Mouse (Mus musculus): Measurements from ENCODE around the gene Alg14.

Alg14 gene

DNA sequence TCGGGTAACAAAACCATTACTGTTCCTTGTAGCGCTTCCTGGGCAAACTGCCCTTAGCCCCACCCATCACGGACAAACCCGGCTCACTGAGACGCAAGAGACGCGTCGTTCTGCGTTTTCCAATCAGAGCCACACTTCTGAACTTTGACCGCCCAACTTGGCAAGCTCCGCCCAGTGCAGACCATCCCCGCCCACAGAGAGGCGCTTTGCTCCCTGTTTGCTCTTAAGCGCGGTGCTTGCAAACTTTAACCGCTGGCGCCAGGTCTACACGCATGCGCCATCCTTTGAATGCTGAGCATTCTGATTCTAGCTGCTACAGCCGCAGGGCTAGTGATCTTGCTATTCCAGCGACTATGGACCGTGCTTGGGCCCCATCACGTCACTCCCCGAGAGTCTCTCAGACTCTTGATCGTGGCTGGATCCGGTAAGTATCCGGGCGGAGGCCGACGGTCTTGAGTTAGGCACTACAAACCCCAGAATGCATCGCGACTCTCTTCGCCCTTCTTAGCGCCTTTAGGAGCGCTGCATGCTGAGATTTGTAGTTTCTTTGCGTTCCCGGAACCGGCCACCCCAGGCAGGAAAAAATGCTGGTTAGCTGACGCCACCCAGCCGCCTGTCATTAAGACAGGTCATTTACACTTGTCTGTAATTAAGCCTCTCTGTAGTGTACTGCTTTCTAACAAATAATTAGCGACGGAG is at the start of gene Alg14:
TSS of gene Alg14 (plus strand) at position 214 of the 699 bp plus-strand sequence.
- peak; percentile 95 for DNase-seq (ENCODE audit: low spot score)

DNA sequence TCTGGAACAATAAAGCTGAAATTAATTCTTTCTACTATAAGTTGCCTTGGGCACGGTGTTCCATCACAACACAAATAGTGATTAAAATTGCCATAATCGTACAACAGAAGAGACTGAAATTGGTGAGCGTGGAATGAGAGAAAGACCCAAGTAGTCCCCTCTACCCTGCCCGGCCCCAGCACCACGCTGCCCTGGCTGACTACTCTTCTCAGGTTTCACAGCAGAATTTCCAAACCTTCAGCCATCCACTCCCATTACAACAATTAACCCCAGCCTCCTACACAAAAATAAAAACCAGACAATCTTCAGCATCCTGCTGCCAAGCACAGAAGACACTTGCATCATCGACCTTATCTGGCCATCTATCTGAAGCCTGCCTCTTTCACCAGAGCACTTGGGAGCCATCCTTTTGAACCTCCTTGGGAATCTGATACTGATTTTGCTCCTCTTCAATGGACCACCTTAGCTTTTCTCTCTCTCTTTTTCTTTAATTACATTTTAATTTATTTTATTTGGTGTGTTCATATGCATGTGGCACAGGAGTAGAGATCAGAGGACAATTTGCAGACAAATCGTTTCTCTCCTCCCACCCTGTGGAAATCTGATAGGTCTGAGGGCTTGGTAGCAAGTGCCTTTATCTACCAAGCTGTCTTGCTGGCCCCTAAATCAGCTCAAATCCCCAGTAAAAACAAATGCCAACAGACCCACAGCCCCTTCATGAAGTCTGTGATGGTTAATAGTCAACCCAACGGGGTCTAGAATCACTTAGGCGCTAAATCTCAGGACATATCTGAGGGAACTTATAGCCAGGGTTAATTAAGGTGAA is 49.2 kb upstream of the Alg14 start:
- no peak for DNase-seq (ENCODE audit: low spot score)

DNA sequence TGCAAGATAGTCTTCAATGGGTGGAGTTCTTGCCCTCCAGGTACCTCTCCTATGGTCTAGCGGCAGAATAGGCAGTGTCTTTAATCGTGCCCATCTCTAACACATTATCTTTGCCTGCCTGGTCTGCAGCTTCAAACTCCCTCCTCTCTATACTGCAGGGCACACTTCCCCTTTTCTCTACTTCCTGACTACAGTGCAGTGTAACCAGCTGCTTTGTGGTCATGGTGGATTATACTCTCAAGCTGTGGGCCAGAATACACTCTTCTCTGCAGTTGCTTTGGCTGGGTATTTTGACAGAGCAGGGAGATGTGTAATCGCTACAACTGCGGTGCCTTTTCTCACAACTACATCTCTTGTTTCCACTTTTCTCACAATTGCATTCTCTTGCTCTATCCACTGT is 48.6 kb upstream of the Alg14 start:
- DNase-seq (ENCODE audit: low spot score) = no peak

DNA sequence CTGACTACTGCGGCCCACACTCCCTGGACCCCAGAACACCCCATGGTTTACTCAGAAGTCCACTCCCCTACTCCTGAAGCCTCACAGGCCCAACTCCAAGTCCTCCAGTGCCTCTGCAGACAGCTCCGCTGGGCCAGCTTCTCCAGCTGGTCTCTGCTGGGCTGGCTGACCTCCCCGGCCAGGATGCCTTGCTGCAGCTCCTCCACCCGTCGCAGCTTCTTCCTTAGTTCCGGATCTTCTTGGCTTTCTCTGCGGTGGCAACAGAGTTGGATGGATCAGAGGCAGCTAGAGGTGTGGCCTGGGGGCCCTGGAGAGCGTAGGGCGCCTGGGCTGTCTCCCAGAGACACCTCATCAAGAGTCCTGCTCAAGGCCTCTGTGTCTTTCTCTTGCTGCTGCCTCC is 41.5 kb upstream of the Alg14 start:
- no peak for DNase-seq (ENCODE audit: low spot score)

DNA sequence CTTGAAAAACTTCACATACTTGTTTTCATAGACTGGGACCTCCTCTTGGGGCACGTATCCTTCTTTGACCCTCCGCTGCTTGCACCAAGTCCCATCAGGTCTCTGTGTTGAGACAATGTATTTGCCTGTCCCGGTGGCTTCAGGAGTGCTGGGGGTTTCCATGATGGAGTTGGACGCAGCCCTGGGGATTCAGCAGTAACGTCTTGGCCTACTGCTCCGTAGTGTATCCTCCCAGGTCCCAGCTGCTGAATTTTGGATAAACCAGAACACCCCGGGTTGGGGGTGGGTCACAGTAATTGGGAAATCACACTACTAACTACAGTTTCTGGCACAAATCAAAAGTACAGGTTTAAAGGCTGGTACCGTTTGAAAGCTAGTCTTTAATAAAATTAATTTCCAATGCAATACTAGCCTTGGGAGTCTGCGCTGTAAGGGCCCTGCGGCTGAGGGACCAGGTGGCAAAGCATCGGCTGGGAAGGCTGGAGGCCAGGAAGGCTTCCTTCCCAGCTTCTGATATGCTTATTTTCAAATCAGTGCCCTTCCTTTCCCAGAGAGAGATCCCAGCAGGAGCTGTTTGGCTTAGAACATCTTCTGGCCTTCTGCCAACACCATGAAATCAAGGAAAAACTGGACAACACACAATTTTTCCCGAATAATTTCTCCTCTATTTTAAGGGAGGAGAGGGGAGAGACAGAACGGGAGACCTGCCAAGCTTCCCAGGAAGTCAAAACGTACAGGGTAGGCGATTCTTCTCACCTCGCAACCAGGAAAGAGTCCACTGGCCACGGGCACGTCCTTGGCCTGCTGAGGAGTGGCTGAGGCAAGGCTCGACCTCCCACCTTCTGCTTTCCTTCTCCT is 40.8 kb upstream of the Alg14 start:
- no peak for DNase-seq (ENCODE audit: low spot score)

DNA sequence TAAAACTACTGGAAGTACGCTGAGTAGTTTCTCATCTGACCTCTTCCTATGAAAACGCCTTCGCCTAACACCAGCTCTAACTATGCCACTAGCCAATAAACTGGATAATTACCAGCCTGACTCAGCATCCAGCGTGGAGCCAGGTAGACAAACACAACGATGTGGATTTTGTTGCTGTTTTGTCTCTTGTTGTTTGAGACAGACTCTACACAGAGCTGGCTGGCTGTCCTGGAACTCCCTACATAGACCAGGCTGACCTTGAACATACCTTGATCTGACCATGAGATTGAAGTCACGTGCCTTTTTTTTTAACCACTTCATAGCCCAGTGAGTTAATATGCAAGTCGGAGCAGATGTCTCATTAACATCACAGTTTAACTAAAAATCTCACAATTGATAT is 36.1 kb upstream of the Alg14 start:
- no peak for DNase-seq (ENCODE audit: low spot score)

DNA sequence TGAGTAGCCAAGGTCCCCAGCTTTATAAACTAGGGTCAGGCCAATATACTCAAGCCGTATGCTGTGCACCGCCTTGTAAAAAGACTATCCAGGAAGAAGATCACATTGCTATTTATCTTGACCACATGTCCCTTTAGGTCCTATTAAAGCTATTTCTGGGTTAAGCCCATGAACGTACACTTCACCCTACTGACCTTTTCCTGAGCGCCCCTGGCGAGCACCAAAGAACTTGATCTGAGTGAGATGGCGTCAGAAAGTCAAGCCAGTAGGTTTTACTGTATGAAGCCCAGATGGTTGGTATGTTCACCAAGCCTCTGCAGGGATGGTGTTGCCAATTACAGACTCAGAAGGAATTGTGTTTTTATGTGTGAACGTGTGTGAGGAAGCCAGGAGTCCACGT is 35.4 kb upstream of the Alg14 start:
- DNase-seq (ENCODE audit: low spot score) = no peak

DNA sequence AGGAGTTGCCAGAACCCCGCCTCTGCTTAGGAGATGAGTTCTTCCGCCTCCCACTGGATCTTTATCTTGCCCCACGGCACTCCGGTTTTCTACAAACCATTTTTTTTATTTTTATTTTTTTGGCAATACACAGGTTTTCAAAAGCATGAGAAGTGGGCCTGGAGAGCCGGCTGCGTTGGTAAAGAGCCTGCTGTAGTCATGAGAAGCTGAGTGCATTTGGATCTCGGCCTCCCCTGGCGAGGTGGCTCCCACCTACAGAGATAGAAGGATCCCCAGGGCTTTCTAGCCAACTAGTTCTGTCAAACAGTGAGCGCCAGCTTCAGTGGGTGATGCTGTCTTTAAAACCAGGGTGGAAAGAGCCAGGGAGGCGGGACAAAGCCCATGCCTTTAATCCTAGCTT is 34.2 kb upstream of the Alg14 start:
- DNase-seq (ENCODE audit: low spot score) = no peak

DNA sequence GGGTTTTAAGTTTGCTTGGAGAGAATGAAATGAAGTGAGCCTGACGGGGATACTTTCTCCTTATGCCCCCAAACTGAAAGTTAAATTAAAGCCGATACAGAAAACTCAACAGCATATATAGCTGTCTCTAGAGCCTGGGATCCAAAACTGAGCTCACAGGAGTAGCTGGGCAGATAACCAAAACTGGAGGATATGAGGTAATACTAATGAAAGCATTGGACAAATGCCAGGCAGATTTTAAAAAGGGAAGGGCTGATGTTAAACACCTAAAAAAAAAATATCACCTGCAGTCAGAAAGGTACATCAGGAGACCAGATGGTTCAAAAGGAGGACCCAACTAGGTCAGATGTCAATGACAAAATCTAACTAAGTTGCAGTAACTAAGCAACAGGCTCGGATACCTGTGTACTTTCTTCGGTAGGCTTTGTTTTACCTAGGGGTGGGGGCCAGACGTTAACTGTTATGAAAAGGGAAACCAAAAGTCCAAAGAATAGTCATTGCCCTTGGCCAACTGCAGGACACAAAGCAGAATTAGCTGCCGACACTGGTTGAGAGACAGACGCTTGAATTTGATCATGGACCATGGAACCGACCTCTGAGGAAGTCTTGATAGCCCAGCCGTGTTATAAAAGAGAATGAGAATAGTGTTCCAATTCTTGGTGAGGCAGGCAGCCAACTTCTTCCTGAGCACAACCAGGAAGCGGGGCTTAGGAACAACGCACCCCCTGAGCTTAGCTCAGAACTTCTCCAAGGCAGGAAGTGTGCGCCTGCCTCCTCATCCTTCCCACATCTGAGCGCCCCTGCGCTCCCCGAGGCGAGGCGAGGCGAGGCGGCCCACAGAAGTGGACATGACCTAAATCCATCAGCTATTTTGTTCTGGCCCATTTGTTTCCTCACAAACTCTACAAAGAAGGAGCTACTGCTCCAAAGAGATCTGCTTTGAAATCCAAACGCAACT is 32.8 kb upstream of the Alg14 start:
- no peak for DNase-seq (ENCODE audit: low spot score)

DNA sequence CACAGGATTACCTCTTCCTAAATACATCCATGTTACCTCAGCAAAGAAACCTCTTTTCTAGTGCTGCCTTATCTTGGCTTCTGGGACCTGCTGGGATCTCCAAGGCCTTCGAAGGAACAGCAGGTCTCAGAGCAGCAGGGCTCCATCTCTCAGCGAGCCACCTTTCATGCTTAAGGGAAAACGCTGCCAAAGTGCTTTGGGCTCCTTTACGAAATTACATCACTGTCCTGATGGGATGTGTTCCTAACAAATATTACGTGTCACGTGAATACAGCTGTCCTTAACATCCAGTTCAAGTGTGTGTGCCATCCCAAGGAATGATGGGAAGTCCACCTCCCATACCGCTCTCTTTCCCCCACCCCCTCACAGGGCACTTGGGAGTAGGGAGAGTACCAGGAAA is 31.5 kb upstream of the Alg14 start:
- DNase-seq (ENCODE audit: low spot score) = no peak

DNA sequence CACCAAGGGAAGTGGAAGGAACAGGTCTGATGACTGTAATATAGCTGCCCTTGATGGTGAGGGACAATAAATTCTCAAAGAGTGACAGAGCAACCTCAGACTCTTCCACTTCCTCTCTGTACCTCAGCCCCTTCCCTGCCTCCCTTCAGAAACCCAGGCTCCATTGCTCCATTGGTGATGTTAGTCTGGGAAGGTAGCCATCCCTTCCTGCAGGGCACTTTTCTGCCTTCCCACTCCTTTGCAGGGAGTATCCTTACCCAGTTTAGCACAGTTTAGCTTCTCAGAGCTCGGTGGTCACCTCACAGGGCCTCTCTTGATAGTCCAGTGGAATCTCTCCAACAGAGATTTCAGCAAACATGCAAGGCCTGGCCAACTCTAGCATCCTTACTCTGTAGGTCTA is 30.7 kb upstream of the Alg14 start:
- DNase-seq (ENCODE audit: low spot score) = no peak

DNA sequence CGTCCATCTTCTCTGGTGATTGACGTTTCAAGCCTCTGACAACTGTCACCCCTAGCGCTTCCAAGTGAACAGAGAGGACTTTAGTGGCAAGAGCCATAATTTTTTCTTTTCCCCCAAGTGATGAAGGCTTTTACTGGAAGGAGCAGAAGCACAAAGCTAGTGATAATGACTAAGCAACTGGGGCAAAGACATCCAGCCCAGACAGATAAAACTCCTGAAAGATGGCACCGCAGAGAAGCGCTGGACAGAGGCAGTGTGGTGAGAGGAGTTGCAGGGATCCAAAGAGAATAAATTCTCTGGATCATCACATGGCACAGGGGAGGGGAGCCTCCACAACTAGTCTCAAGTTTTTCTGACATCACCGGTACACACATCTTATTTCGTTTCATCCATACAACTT is 30.3 kb upstream of the Alg14 start:
- DNase-seq (ENCODE audit: low spot score) = no peak

DNA sequence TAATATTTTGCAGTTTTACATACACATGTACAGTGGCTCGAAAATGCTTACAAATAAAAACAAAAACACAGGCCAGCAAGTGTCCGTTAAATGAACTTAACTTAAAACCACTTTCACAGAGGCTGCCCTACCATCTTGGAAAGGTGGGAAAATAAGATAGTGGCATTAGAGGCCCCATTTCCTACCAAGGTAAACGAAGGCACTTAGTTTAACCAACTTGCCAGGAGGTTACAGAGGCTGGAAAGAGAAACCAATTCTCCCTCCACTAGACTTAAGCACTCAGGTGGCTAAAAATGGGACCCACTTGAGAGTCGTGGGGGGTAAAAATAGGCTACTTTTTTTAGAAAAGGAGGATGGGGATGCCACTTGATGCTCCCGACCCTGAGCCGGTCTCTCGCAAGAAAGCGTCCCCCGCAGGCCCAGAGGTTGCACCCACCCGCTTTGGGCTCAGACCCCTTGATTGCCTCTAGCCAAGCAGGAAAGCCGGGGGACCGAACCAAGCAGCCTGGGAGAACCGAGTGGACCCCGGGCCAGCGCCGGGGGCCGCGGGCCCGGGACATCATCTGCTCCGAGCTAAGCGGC is 29.5 kb upstream of the Alg14 start:
- DNase-seq (ENCODE audit: low spot score) = peak; percentile 29

DNA sequence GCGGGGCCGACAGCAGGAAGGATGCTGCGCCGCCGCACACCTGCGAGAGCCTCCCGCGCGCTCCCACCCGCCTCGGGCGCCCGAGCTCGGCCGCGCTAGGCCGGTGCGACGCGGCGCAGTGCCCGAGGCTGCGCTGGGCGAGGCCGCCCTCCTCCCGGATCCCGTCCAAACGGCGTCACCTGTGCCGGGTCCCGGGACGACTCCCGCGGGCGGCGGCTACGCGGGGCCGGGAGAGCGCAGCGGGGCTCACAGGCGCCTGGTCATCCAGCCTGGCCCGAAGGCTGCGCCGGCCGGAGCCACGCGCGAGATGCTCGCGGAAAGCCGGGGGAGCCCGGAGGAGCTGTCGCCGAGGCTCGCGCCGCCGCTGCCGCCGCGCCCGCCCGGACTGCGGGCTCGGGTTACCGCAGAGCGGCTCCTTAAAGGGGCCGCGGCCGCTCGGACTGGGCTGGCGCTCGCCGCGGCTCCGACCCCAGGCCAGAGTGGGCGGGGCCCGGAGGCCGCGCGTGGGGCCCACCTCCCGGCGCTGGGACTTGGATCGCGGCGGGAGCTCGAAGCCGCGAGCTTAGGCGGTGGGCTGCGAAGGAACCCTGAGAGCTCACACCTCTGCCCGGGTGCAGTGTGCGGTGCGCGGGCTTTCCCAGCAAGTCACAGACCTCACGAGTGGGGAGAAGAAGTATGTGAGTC is 28.9 kb upstream of the Alg14 start:
- peak; percentile 54 for DNase-seq (ENCODE audit: low spot score)

DNA sequence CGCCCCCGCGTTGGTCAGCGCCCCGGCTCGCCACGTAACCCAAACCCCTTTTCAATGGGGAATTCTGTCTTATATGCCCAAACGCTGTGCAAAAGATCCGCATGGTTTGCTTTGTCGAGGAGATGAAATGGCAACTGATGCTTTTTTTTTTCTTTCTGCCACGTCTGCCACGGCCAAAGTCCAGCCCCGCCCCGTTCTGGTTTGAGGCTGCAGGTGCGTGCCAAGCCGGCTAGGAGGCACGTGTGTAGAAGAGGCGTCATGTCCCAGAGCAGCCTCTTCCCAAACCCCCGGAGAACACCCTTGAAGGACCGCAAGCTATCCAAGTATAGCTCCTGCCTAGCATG is 28.4 kb upstream of the Alg14 start:
- DNase-seq (ENCODE audit: low spot score) = peak; percentile 67

DNA sequence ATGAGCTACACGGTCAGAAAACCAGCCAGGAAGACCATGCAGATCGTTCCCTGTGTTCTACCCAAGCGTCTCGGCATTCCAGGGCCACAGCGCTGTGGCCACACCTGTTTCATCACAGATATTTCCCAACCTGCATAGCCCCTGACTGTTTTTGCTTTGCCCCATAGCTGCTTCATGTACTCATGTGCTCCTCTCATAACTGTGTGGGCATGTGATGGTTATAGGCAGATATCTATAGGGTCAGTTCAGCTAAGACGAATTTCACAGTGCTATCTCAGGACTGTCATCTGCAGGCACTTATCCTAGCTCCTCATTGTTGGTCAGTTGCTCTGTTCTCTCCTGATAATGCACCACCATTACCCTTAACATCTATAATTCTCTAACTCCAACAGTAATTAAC is 27.3 kb upstream of the Alg14 start:
- no peak for DNase-seq (ENCODE audit: low spot score)

DNA sequence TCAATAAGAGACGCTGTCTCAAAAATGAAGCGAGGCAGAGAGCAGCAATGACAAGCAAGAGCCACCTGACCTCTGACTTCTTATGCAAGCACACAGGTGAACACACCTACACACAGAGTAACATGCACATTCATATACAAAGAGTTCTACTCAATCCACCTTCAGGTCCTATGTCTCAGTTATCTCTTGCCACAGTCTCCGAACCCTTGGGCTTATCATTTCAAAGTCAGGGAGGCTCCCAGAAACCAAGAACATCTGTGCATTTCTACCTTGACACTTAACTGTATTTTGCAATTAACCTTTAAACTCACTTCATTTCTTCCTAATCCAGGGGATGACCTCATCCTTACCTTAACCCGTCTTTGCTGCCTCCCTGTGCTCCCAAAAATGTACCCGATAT is 24.3 kb upstream of the Alg14 start:
- DNase-seq (ENCODE audit: low spot score) = no peak

DNA sequence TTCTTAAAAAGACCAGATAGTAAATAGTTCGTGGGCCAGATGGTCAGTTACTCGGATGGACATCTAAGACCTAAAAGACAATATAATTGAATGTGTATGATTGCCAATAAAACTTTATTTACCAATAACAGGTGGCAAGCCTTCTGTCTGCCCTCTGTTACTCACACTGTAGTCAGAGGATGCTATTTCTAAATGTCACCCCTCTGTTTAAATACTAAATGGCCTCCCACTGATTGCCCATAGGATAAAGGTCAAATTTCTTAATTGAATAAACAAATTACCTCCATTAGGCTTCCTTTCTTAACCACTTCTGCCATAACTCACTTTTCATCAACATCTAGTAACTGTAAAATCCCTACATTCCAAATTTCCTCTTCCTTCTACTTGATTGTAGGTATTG is 19.0 kb upstream of the Alg14 start:
- DNase-seq (ENCODE audit: low spot score) = no peak

DNA sequence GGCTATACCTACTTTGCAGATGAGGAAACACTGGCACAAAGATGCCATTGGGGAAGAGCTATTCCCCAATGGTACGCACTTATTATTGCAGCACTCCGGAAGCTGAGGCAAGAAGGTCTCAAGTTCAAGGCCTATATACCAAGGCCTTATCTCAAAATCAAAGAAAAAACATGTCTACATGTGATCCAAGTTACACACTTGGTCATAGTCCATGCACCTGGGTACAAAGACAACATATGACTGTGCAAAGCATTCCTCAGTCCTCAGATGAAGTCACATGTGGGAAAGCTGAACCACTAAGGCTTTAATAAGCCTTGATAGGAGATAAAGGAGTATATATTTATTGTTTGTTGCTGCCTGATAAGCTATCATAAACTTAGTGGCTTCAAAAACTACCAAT is 17.6 kb upstream of the Alg14 start:
- DNase-seq (ENCODE audit: low spot score) = no peak

DNA sequence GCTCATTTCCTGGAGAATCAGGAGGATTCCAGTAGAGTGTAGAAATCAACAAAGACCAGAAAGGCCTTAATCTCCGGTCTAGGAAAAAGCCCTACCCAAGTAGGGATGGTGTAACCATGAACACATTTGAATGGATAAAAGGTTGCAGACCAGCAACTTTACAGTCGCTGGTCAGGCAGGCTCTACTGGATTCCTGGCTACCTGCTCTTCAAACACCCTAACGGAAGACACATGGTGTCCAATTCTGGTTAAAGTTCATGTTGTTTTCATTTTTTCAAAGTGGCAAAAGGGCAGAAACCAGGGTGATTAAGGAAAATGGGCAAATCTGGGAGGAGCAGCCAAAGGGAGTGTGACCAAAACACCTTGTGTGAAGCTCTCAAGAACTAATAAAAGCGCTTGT is 14.6 kb upstream of the Alg14 start:
- DNase-seq (ENCODE audit: low spot score) = no peak

DNA sequence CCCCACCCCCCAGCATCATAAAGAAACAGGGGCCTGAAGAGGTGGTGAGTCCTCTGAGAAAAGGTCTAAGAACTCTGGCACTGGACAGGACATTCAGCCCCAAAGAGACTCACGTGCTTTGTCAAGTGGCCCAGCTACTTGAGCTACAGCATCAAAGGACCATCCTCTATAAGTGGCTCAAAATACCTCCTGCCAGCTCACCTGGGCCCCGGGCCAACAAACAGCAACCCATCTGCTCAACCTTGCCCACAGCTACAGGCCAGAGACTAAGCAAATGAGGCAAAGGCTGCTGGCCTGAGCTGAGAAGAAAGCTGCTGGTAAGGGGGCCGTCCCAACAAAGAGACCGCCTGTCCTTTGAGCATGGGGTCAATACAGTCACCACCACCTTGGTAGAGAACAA is 14.0 kb upstream of the Alg14 start:
- DNase-seq (ENCODE audit: low spot score) = no peak
